Mouse (Mus musculus) embryonic facial prominence, embryonic 13.5 days (tissue): ENCODE measurements at regions not wholly inside any gene's neighbourhood (a gene's known extent, or its start where the extent isn't known, plus 50 kb on each side); places are given as distances from the start of the nearest gene placed in this dataset.
"Not testable (repeated sequence)": the region's sequence is repeated elsewhere in the genome, so short reads cannot be mapped to it uniquely, and the experiment has no call there.

Experiments used
- ATAC-seq: fragments of 200-750 bp; cut with Nextera tagmentation; 2 replicates; pipeline ENCODE4 v1.8.0; 2017; ENCODE audit warnings: low read depth; ENCODE audit not compliant: insufficient number of reproducible peaks, insufficient read depth, low FRiP score, low TSS enrichment
- H3K27ac ChIP-seq: fragments of 300-500 bp; sonication (generic); 2 replicates; pipeline ENCODE4 v1.5.1; 2015; ENCODE audit warnings: moderate library complexity, mild to moderate bottlenecking, inconsistent platforms
- H3K27me3 ChIP-seq: fragments of 300-500 bp; sonication (generic); 2 replicates; pipeline ENCODE4 v1.6.1; 2015; ENCODE audit warnings: mild to moderate bottlenecking, inconsistent platforms
- H3K36me3 ChIP-seq: fragments of 300-500 bp; sonication (generic); 2 replicates; pipeline ENCODE4 v1.6.1; 2015; ENCODE audit warnings: mild to moderate bottlenecking, inconsistent platforms
- H3K4me1 ChIP-seq: fragments of 300-500 bp; sonication (generic); 2 replicates; pipeline ENCODE4 v1.6.1; 2015; ENCODE audit warnings: inconsistent platforms
- H3K4me2 ChIP-seq: fragments of 300-500 bp; sonication (generic); 2 replicates; pipeline ENCODE4 v1.6.1; 2015; ENCODE audit warnings: moderate library complexity, mild to moderate bottlenecking, inconsistent platforms
- H3K4me3 ChIP-seq: fragments of 300-500 bp; sonication (generic); 2 replicates; pipeline ENCODE4 v1.5.1; 2015; ENCODE audit warnings: mild to moderate bottlenecking, inconsistent platforms
- H3K9ac ChIP-seq: fragments of 300-500 bp; sonication (generic); 2 replicates; pipeline ENCODE4 v1.6.1; 2015; ENCODE audit warnings: mild to moderate bottlenecking, inconsistent platforms
- H3K9me3 ChIP-seq: fragments of 300-500 bp; sonication (generic); 2 replicates; pipeline ENCODE4 v1.6.1; 2016; ENCODE audit warnings: inconsistent platforms
- WGBS: fragments of 180-500 bp; shearing (Covaris S2); methylation state at CpG from one replicate; pipeline ENCODE4 v1.1.7; 2015; ENCODE audit warnings: mixed read lengths; 5-methylcytosine and 5-hydroxymethylcytosine counted together

DNA sequence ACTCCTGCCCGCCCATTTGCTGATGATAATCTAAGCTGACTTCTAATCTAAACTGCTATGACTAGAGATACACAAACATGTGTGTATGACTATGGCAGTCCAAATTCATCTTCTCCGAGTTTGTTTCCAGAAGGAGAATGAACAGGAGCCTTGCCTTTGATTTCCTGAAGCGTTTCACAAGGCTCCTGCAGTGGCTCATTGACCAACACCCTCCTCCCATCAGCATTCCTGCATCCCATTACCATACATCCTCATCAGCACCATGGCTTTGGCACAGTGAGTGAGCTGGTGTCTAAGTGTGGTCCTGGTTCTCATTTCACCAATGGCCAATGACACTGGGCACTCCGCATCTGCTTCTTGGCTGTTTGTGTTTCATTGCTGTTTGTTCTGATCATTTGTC is 548.6 kb upstream of the Olfr1507 start:
- H3K9ac ChIP-seq, H3K27me3 ChIP-seq, H3K4me3 ChIP-seq, H3K36me3 ChIP-seq, H3K4me1 ChIP-seq, H3K4me2 ChIP-seq, H3K27ac ChIP-seq, ATAC-seq, H3K9me3 ChIP-seq: not testable (repeated sequence)
- 76% methylated on average over 4 of the region's 4 CpGs for WGBS

- not testable (repeated sequence) for H3K9ac ChIP-seq, H3K9me3 ChIP-seq, H3K36me3 ChIP-seq, H3K27me3 ChIP-seq, H3K4me3 ChIP-seq, H3K27ac ChIP-seq, H3K4me2 ChIP-seq, ATAC-seq, H3K4me1 ChIP-seq
- 10% methylated on average over 3 of the region's 3 CpGs for WGBS
Observed at GRCm38 (mm10) chr14:53042016-53042415, 546.5 kb upstream of the Olfr1507 start.

- H3K4me3 ChIP-seq, H3K36me3 ChIP-seq, H3K9ac ChIP-seq, H3K4me1 ChIP-seq, ATAC-seq, H3K9me3 ChIP-seq, H3K4me2 ChIP-seq, H3K27me3 ChIP-seq, H3K27ac ChIP-seq: not testable (repeated sequence)
- WGBS, result 77% methylated on average over 4 of the region's 4 CpGs
Observed at GRCm38 (mm10) chr14:53039475-53039874, 543.9 kb upstream of the Olfr1507 start.

- not testable (repeated sequence) for H3K27me3 ChIP-seq, H3K36me3 ChIP-seq, ATAC-seq, H3K4me2 ChIP-seq, H3K4me3 ChIP-seq, H3K9me3 ChIP-seq, H3K4me1 ChIP-seq, H3K27ac ChIP-seq, H3K9ac ChIP-seq
- WGBS, result no CpG with 5 or more reads among the region's 4 CpGs
Observed at GRCm38 (mm10) chr14:53034940-53035339, 539.4 kb upstream of the Olfr1507 start.

DNA sequence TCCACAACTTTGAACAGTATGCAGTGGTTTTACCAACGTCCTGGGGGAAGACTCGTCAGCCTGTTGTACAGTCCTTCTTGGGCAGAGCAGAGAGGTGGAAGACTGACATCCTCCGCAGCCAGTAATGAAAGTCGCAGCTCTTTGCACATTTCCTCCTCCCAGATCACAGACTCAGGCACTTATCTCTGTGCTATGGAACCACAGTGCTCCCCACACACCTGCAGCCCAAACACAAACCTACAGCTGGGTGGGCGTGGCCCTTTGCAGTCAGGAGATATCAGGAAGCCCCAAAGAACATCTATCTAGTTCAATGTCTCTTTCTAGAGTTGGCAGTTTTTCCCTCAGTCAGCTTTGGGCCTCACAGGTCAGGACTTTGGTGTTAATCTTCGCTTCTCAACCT is 537.7 kb upstream of the Olfr1507 start:
- H3K27me3 ChIP-seq, H3K4me2 ChIP-seq, H3K27ac ChIP-seq, ATAC-seq, H3K36me3 ChIP-seq, H3K4me1 ChIP-seq, H3K9ac ChIP-seq, H3K9me3 ChIP-seq, H3K4me3 ChIP-seq: not testable (repeated sequence)
- WGBS, result no CpG with 5 or more reads among the region's 6 CpGs

DNA sequence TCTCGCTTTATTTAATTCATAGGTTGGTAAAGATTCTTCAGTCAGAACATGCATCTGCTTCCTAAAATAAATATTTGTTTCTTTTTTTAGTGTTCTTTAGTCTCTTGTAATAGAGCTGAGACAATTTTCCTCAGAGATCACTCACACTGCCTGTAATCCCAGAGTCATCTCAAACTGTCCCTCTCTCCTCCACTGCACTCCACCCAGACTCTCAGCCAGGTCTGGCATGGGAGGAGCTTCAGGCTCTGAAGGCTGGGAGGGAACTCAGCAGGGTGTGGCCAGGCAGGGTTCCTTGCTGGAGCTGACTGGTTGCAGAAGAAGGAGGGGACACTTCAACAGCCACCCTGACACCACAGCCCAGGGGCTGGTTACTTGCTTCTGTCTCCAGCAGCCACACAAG is 536.9 kb upstream of the Olfr1507 start:
- not testable (repeated sequence) for H3K27me3 ChIP-seq, H3K4me2 ChIP-seq, H3K4me3 ChIP-seq, ATAC-seq, H3K36me3 ChIP-seq, H3K9ac ChIP-seq, H3K27ac ChIP-seq, H3K9me3 ChIP-seq, H3K4me1 ChIP-seq
- WGBS, result no CpG with 5 or more reads among the region's 1 CpGs

GRCm38 (mm10) chr14:53030227-53030626 is 534.7 kb upstream of the Olfr1507 start:
- H3K27me3 ChIP-seq, H3K36me3 ChIP-seq, H3K9ac ChIP-seq, H3K9me3 ChIP-seq, H3K27ac ChIP-seq, ATAC-seq, H3K4me2 ChIP-seq, H3K4me1 ChIP-seq, H3K4me3 ChIP-seq: not testable (repeated sequence)
- no CpG with 5 or more reads among the region's 4 CpGs for WGBS

DNA sequence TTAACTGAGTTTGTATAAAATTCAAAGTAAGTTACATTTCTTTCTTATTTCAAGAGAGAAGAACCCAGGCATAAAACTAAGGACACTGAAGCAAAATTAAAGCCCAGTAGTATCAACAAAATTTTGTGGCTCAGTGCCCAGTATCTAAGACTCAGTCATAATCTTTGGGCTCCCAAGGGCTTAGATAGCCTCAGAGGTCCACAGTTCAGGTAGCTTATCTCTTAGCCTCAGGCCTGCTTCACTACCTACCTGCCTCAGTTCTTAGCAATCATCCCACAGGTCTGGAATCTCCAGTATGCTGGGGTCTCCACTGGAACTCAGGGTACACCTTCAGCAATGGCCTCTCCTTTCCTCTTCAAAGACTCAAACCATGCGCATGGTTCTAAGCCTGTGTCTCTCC is 531.4 kb upstream of the Olfr1507 start:
- not testable (repeated sequence) for H3K27ac ChIP-seq, ATAC-seq, H3K4me2 ChIP-seq, H3K36me3 ChIP-seq, H3K9me3 ChIP-seq, H3K27me3 ChIP-seq, H3K4me3 ChIP-seq, H3K4me1 ChIP-seq, H3K9ac ChIP-seq
- no CpG with 5 or more reads among the region's 1 CpGs for WGBS

DNA sequence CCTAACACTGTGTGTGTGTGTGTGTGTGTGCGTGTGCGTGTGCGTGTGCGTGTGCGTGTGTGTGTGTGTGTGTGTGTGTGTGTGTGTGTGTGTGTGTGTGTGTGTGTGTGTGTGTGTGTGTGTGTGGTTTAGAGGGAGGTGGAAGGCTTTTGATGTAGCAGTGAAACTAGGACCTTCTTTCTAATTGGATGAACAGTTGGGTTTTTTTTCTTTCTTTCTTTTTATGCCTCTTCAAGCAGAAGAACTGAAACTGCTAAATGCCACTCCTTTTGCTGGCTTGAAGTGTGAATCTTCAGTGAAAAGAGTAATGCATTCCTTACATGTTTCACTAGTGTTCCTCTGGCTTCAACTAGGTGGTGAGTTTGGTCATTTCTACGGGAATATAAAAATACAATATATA is 524.6 kb upstream of the Olfr1507 start:
- no CpG with 5 or more reads among the region's 6 CpGs for WGBS
- H3K4me1 ChIP-seq, H3K9me3 ChIP-seq, ATAC-seq, H3K27ac ChIP-seq, H3K9ac ChIP-seq, H3K4me3 ChIP-seq, H3K4me2 ChIP-seq, H3K36me3 ChIP-seq, H3K27me3 ChIP-seq: not testable (repeated sequence)

DNA sequence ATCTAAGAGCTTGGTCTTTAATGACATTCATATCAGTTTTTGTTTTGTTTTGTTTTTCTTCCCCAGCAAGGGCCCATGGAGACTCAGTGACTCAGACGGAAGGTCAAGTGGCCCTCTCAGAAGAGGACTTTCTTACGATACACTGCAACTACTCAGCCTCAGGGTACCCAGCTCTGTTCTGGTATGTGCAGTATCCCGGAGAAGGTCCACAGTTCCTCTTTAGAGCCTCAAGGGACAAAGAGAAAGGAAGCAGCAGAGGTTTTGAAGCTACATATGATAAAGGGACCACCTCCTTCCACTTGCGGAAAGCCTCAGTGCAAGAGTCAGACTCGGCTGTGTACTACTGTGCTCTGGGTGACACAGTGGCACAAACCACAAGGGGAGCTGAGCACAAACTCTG is 512.2 kb upstream of the Olfr1507 start:
- not testable (repeated sequence) for H3K9me3 ChIP-seq, H3K36me3 ChIP-seq, H3K4me3 ChIP-seq, H3K27ac ChIP-seq, H3K4me2 ChIP-seq, H3K9ac ChIP-seq, H3K27me3 ChIP-seq, H3K4me1 ChIP-seq, ATAC-seq
- WGBS, result no CpG with 5 or more reads among the region's 5 CpGs

GRCm38 (mm10) chr14:53007323-53007722 is 511.8 kb upstream of the Olfr1507 start:
- H3K4me1 ChIP-seq, H3K4me2 ChIP-seq, H3K36me3 ChIP-seq, H3K27me3 ChIP-seq, H3K27ac ChIP-seq, H3K4me3 ChIP-seq, H3K9me3 ChIP-seq, ATAC-seq, H3K9ac ChIP-seq: not testable (repeated sequence)
- no CpG with 5 or more reads among the region's 4 CpGs for WGBS

DNA sequence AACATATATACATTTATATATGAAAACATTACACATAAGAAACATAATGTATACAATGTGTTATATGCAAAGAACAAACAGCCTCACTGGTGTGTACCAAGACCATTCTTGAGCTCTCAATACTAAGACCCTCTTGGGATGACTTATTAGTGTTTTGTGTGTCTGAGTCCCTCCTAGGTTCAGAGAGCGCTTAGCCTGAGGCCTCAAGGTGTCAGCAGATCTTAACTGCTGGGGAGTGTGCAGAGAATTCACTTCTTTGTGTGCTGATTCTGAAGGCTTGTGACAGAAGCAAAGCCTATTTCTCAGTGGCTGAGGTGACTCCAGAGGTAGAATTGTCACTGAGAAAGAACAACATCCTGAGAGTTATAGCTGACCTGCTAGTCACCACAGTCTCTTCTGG is 505.7 kb upstream of the Olfr1507 start:
- H3K4me3 ChIP-seq, H3K4me2 ChIP-seq, H3K9ac ChIP-seq, H3K36me3 ChIP-seq, H3K27me3 ChIP-seq, H3K27ac ChIP-seq, ATAC-seq, H3K4me1 ChIP-seq, H3K9me3 ChIP-seq: not testable (repeated sequence)
- WGBS, result 76% methylated on average over 1 of the region's 1 CpGs

- H3K27ac ChIP-seq, H3K36me3 ChIP-seq, H3K9me3 ChIP-seq, H3K27me3 ChIP-seq, H3K9ac ChIP-seq, ATAC-seq, H3K4me3 ChIP-seq, H3K4me2 ChIP-seq, H3K4me1 ChIP-seq: not testable (repeated sequence)
- 41% methylated on average over 1 of the region's 4 CpGs for WGBS
Observed at GRCm38 (mm10) chr14:52992106-52992760, 496.7 kb upstream of the Olfr1507 start.
